Mouse (Mus musculus) ES-E14 (cell line): ENCODE results near the gene Gimap7. TPM values are rescaled to one million over a fixed set of nuclear protein-coding genes. Genes with fewer than 3 reads are reported as not detected.
A peak's percentile ranks its signal among the peaks of the same experiment; 100 is the strongest.

Source experiments
- DNase-seq: peaks from one replicate; pipeline ENCODE4 v3.0.0-alpha.2; 2013; ENCODE audit warnings: low read depth, low spot score
- H3K27ac ChIP-seq: 2 replicates; pipeline ENCODE4 v1.5.1; 2012; ENCODE audit warnings: low read depth, mild to moderate bottlenecking, low read length, moderate library complexity, mixed read lengths; ENCODE audit not compliant: poor library complexity, insufficient read depth, severe bottlenecking
- H3K36me3 ChIP-seq: 2 replicates; pipeline ENCODE4 v1.6.1; 2012; ENCODE audit warnings: mild to moderate bottlenecking, low read length, moderate library complexity, mixed read lengths; ENCODE audit not compliant: control insufficient read depth, poor library complexity, insufficient read depth, severe bottlenecking
- H3K4me1 ChIP-seq, 2 experiments: fragments of 150-350 bp in 1 of 2; sonication (generic) in 1 of 2; 2 replicates each; pipeline ENCODE4 v1.6.1; 2012; ENCODE audit warnings: low read length in 2 of 2, mild to moderate bottlenecking in 1 of 2, mixed read lengths in 1 of 2; ENCODE audit not compliant: control insufficient read depth in 2 of 2, insufficient read depth in 2 of 2, poor library complexity in 1 of 2
- H3K4me3 ChIP-seq, 2 experiments: fragments of 150-350 bp in 1 of 2; sonication (generic) in 1 of 2; 2 replicates each; pipeline ENCODE4 v1.5.1; 2012; ENCODE audit warnings: low read length in 2 of 2, low read depth in 1 of 2, mild to moderate bottlenecking in 1 of 2, mixed read lengths in 1 of 2; ENCODE audit not compliant: insufficient read depth in 1 of 2, poor library complexity in 1 of 2, severe bottlenecking in 1 of 2
- H3K9ac ChIP-seq: 2 replicates; pipeline ENCODE4 v1.6.1; 2012; ENCODE audit warnings: low read depth, mild to moderate bottlenecking, low read length, mixed read lengths; ENCODE audit not compliant: poor library complexity, insufficient read depth, severe bottlenecking
- H3K9me3 ChIP-seq: fragments of 150-350 bp; sonication (generic); 2 replicates; pipeline ENCODE4 v1.6.1; 2012; ENCODE audit warnings: low read depth, mild to moderate bottlenecking, low read length; ENCODE audit not compliant: control insufficient read depth, insufficient read depth
- CHD2 ChIP-seq: IDR thresholded peaks from 2 replicates; pipeline ENCODE4 v1.6.1; 2014; ENCODE audit warnings: mild to moderate bottlenecking, low read depth, low read length, inconsistent platforms
- HCFC1 ChIP-seq: IDR thresholded peaks from 2 replicates; pipeline ENCODE4 v1.6.1; 2012; ENCODE audit warnings: low read length, inconsistent platforms, borderline replicate concordance; ENCODE audit not compliant: insufficient read depth
- MAFK ChIP-seq: IDR thresholded peaks from 2 replicates; pipeline ENCODE4 v1.6.1; 2014; ENCODE audit warnings: mild to moderate bottlenecking, low read depth, low read length, inconsistent platforms; ENCODE audit not compliant: insufficient read depth
- ZC3H11A ChIP-seq: IDR thresholded peaks from 2 replicates; pipeline ENCODE4 v1.6.1; 2012; ENCODE audit warnings: low read depth, mild to moderate bottlenecking, inconsistent platforms, low read length, borderline replicate concordance
- ZNF384 ChIP-seq: IDR thresholded peaks from 2 replicates; pipeline ENCODE4 v1.6.1; 2012; ENCODE audit warnings: low read depth, low read length, inconsistent platforms
- in situ Hi-C, 2 experiments: fragments of 600-800 bp; cut with MboI; formaldehyde crosslinking; loops; one replicate each; pipeline ENCODE4 v1.15.1; 2025; ENCODE audit warnings: low sequenced_read_pairs in 2 of 2, inconsistent platforms in 1 of 2; ENCODE audit not compliant: unreplicated experiment in 2 of 2
- total RNA-seq: library from RNA; depleted of rRNA; stranded (reverse); fragments of 300-350 nt; gene quantifications from 2 replicates; pipeline ENCODE4 v1.2.3, GENCODE M21; 2012

Gimap7 gene
- total RNA-seq, 1 experiment: not detected

DNA sequence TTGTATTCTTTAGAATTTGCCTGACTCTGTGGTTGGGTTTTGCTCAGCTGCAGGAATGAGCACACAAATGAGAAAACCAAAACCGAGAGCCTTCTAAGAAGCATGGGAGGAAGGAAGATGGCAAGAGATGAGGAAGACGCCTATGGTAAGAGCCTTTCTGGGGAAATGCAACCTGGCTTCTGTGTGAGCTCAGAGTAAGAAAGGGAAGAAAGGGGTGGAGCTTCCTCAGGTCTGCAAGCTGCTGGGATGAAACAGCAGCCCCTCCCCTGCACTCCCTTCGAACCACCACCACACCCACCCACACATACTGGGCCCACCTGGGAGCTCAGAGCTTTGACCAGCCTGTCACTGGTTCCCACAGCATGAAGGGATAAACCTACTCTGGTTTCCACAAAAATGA lies 22.9 kb downstream of the Gimap7 start:
- DNase-seq: no peak
- Histone ChIP-seq H3K4me1 (peaks cover 2 to 3% of the 10 kb centered on the region in 2 experiments; a peak in 1 of 4 replicates), H3K27ac (no peak overlapping the region), H3K36me3 (no peaks in the 10 kb centered on the region), H3K4me3 (no peak overlapping the region), H3K9ac (no peak overlapping the region), H3K9me3 (no peaks in the 10 kb centered on the region)
- no peak for TF ChIP-seq ZNF384
- in situ Hi-C loops: no loop called here

DNA sequence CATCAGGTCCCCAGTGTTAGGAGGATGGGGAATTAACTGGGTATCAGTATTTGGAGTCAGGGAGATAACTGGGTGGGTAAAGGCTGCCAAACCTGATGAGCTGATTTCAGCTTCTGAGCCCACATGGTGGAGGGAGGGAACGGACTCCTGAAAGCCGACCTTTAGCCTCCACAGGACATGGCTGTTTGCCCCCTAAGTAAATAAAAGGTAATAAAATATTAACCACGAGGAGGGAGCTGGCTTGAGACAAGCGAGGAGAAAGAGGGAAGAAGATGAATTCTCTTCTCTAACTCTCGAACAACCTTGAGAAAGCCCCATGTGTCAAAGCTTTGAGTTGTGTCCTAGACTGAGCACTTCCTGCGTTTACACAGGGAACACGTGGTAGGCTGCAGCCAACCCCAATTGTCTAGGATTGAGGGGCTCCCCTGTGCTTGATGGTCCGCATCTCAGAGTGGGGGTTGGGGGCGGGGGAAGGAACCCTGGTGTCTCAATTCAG lies 23.3 kb downstream of the Gimap7 start:
- no peak overlapping the region for H3K9ac ChIP-seq
- TF ChIP-seq HCFC1 (no peak), CHD2 (no peak), ZC3H11A (no peak), MAFK (no peak), ZNF384 (no peak)
- no peak overlapping the region for H3K27ac ChIP-seq
- H3K4me3 ChIP-seq: no peak overlapping the region
- no peaks in the 10 kb centered on the region for H3K36me3 ChIP-seq
- no peak for DNase-seq
- in situ Hi-C loops: no loop called here
- H3K4me1 ChIP-seq: peaks cover 2 to 3% of the 10 kb centered on the region in 2 experiments; a peak in 1 of 4 replicates
- no peaks in the 10 kb centered on the region for H3K9me3 ChIP-seq

DNA sequence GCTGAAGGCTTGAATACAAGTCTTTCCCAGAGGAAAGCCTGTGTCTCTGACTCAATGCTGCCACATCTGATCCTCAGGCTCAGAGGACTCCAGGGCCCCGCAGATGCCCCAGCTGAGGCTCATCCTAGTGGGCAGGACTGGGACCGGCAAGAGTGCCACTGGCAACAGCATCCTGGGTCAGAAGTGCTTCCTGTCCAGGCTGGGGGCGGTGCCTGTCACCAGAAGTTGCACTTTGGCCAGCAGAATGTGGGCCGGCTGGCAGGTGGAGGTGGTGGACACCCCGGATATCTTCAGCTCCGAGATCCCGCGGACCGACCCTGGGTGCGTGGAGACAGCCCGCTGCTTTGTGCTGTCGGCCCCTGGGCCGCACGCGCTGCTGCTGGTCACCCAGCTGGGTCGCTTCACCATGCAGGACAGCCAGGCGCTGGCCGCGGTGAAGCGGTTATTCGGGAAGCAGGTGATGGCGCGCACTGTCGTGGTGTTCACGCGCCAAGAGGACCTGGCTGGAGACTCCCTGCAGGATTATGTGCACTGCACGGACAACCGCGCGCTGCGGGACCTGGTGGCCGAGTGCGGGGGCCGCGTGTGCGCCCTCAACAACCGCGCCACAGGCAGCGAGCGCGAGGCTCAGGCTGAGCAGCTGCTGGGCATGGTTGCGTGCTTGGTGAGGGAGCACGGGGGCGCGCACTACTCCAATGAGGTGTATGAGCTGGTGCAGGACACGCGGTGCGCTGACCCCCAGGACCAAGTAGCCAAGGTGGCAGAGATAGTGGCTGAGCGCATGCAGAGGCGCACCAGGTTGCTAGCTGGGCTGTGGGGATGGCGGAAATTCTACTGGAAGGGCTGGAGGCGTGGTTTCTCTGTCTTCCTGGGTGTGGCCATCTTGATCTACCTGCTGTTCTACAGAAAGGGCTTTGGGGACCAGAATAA lies 24.3 kb downstream of the Gimap7 start:
- H3K9me3 ChIP-seq: no peaks in the 10 kb centered on the region
- TF ChIP-seq HCFC1 (no peak), CHD2 (no peak), ZNF384 (no peak), MAFK (no peak), ZC3H11A (no peak)
- H3K9ac ChIP-seq: peak overlapping the region; percentile 56
- in situ Hi-C loops: no loop called here
- peak; percentile 26 for DNase-seq
- H3K27ac ChIP-seq: no peak overlapping the region
- H3K36me3 ChIP-seq: no peaks in the 10 kb centered on the region
- H3K4me1 ChIP-seq: peaks cover 2 to 3% of the 10 kb centered on the region in 2 experiments; a peak in 1 of 4 replicates
- peak overlapping the region; percentile 79 to 80 for H3K4me3 ChIP-seq

DNA sequence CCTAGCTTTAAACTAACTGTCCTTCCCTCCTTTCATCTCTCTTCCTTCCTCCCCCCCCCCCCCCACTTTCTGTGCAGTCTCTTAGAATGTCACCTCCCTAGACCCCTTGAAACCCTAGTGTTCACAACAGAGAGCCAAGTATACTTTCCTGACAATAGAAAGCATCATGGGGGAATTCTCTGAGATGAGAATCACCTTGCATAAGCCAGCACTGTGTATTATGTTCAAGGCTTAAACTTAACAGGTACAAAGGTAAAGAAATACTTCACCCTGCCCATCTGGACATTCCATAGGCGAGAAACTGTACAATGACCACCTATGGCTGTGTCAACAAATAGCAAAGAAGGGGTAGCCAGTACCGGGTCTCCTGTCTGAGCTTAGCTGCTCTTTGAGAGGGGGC lies 27.1 kb downstream of the Gimap7 start:
- no peak overlapping the region for H3K27ac ChIP-seq
- no peak for DNase-seq
- in situ Hi-C loops: no loop called here
- H3K36me3 ChIP-seq: no peaks in the 10 kb centered on the region
- no peaks in the 10 kb centered on the region for H3K9me3 ChIP-seq
- H3K9ac ChIP-seq: no peak overlapping the region
- TF ChIP-seq MAFK (no peak), ZNF384 (no peak), ZC3H11A (no peak), CHD2 (no peak), HCFC1 (no peak)
- H3K4me1 ChIP-seq: peaks cover 2 to 3% of the 10 kb centered on the region in 2 experiments; a peak in 1 of 4 replicates
- H3K4me3 ChIP-seq: no peak overlapping the region
